Mouse (Mus musculus) liver, embryonic 14.5 days (tissue): ENCODE measurements around the gene Lrrfip2.

Experiments used
- CTCF ChIP-seq: IDR thresholded peaks from 2 replicates; pipeline ENCODE4 v1.5.1; 2016; ENCODE audit warnings: antibody characterized with exemption, low read depth, control low read depth
- EP300 ChIP-seq: IDR thresholded peaks from 2 replicates; pipeline ENCODE4 v1.6.1; 2016; ENCODE audit warnings: antibody characterized with exemption, low read depth

DNA sequence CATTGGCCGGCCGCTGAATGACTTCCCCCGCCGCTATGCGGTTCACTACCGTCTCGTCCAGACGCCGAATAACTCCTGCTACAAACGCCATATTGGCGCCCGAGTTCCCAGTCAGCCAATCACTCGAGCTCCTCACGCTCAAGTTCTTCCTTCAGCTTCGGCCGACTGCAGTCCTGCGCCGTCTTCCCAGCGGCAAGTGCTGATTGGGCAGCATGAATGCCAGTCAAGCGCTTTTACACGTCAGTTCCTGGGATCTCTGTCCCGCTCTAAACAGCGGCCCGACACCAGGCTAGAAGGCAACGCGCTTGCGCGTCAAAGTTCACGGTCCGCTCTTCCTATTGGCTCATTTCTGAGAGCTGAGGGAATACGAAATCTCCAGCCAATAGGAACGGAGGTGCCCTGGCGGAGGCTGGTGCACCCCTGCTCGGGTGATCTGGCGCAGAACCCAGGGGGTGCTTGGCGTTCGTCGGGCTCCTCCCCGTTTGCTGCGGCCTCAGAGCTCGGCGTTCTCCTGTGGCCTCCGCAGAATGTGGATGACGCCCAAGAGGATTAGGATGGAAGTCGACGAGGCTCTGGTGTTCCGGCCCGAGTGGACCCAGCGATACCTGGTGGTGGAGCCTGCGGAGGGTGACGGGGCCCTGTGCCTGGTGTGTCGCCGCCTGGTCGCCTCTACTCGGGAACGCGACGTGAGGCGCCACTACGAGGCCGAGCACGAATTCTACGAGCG lies 154.2 kb downstream of the Lrrfip2 start, which contains the start of the genes Mlh1 and Epm2aip1:
- TF ChIP-seq CTCF (no peak), EP300 (no peak)
